Mouse (Mus musculus) gastrocnemius, adult 2 months (tissue): ENCODE data around the gene Cops2. TPM values are rescaled to one million over a fixed set of nuclear protein-coding genes. Genes with fewer than 3 reads are reported as not detected.

Experiments
- DNase-seq: peaks from one replicate; pipeline ENCODE4 v3.0.0; 2022
- H3K27ac ChIP-seq: fragments of 200-600 bp; 2 replicates; pipeline ENCODE4 v1.8.1; 2022; ENCODE audit warnings: mild to moderate bottlenecking
- H3K4me3 ChIP-seq: fragments of 200-600 bp; 2 replicates; pipeline ENCODE4 v1.8.1; 2022; ENCODE audit warnings: mild to moderate bottlenecking, moderate library complexity
- CTCF ChIP-seq: fragments of 200-600 bp; IDR thresholded peaks from 2 replicates; pipeline ENCODE4 v1.8.1; 2022; ENCODE audit warnings: antibody characterized with exemption, mild to moderate bottlenecking, moderate library complexity
- intact Hi-C: fragments of 180-260 bp; cut with DNase I; formaldehyde crosslinking; loops from one replicate; pipeline ENCODE4 v1.15.1; 2025
- total RNA-seq, 2 experiments: library from RNA; stranded (reverse); gene quantifications; 2 replicates each; pipeline ENCODE4 v1.2.3; 2021

Gene Cops2
- total RNA-seq, 2 experiments from 2014 or later, result 109 to 116 TPM

DNA sequence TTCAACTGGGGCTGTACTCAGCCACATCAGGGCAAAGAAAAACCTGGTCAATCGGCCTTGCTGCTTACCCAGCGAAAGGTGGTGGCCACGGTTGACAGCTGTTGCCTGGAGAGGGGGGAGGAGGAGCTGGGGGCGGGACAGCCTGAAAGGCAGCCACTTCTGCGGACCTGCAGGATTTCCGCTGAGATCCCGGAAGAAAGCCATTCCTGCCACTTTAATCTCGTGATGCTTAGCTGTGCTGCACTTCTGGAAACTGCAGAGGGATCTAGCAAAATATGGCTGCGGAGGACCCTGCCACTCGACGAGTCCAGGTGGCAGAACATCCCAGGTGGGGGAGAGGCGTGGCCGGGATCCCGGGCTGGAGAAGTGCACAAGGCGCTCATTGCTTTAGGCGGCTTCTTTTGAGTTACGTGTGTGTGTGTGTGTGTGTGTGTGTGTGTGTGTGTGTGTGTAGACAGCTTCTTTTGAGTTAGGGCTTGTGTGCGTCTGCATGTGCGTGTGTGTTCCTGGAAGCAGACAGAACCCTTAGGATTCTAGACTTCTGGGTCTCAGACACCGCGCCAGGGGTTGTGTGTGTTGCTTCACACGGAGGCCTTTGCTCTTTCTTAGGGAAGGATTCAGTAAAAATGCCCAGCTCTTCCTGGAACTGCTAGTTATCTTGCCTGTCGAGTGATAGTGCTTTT is 7.3 kb upstream of the Cops2 start:
- intact Hi-C loops, result no loop called here
- peak overlapping the region; percentile 73 for H3K4me3 ChIP-seq
- H3K27ac ChIP-seq, result peak overlapping the region; percentile 61; the same call in 1 of the 2 replicates
- TF ChIP-seq CTCF, result no peak
- DNase-seq, result peak; percentile 72

GRCm38 (mm10) chr2:125865585-125865984 is 6.6 kb upstream of the Cops2 start:
- no peak for TF ChIP-seq CTCF
- Histone ChIP-seq H3K27ac (peak overlapping the region; percentile 61; the same call in 1 of the 2 replicates), H3K4me3 (peak overlapping the region; percentile 73)
- intact Hi-C loops, result no loop called here
- no peak for DNase-seq

- no peak for DNase-seq
- Histone ChIP-seq H3K27ac (no peak overlapping the region), H3K4me3 (no peak overlapping the region)
- intact Hi-C loops, result no loop called here
- TF ChIP-seq CTCF, result no peak
Observed at GRCm38 (mm10) chr2:125864551-125864950, 5.6 kb upstream of the Cops2 start.

DNA sequence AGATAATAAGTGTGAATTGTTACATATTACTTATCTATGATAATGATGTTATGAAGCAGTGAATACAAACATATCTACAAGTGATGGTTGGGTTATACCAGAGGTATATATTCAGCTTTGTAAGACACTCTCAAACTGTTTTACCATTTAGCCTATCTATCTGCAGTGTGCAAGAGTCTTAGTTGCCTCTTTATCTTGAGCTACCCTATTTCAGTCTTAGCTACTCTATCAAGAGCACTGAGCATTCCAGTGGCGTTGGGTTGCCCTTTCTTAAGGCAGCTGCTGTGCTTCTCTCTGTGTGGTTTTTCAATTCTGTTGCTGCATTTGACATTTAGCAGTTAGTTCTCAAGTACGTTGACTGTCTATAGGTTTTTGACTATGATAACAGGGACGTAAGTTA is 4.9 kb upstream of the Cops2 start:
- Histone ChIP-seq H3K4me3 (no peak overlapping the region), H3K27ac (no peak overlapping the region)
- no peak for DNase-seq
- intact Hi-C loops, result no loop called here
- no peak for TF ChIP-seq CTCF

DNA sequence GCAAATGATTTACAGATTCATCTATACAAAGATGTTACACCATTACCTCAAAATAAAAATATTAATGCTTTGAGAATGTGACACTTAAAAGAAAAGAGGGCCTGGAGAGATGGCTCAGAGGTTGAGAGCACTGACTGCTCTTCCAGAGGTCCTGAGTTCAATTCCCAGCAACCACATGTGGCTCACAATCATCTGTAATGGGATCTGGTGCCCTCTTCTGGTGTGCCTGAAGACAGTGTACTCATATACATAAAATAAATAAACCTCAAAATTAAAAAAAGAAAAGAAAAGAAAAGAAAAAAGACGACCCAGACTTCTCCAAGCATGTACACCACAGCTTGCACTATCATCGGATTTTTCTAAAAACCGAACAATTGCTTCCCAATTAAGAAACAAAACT is 1.2 kb downstream of the Cops2 start:
- TF ChIP-seq CTCF, result no peak
- intact Hi-C loops, result loop anchor here (5.0 kb wide), 1 partner anchor 75 kb away; the partner anchor contains the start of gene Secisbp2l
- H3K4me3 ChIP-seq, result peak overlapping the region; percentile 81
- 0 out of 2 replicates have a peak overlapping the region, but pooled peaks have one; percentile 88 for H3K27ac ChIP-seq
- no peak for DNase-seq

GRCm38 (mm10) chr2:125851237-125851636 is 7.7 kb downstream of the Cops2 start:
- H3K4me3 ChIP-seq, result no peak overlapping the region
- DNase-seq, result no peak
- H3K27ac ChIP-seq, result no peak overlapping the region
- no peak for TF ChIP-seq CTCF
- intact Hi-C loops, result no loop called here

DNA sequence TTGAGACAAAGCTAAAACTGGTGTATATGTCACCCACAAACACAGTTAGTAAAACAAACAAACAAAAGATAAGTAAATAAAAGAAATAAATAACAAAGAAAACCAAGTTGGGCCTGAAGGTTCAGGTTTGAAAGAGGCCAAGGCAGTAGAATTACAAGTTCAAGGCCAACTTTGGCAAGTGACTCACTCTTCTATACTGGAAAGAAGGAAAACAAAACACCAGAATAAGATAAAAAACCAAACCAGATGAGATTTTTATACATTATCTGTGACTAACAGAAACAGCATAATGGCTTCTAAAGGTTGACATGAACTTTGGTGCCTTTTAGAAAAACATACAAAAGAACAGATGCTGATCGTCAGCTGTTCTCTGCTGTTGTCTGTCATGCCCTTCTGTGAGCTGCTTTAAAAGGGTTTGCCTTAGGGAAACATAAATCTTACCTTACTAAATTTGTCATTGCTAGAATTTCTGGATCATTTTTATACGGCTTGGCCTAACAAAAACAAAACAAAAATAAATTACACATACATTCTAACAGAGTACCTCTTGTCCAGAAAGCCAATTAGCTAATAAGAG is 20.1 kb downstream of the Cops2 start:
- intact Hi-C loops, result no loop called here
- H3K4me3 ChIP-seq, result no peak overlapping the region
- TF ChIP-seq CTCF, result no peak

DNA sequence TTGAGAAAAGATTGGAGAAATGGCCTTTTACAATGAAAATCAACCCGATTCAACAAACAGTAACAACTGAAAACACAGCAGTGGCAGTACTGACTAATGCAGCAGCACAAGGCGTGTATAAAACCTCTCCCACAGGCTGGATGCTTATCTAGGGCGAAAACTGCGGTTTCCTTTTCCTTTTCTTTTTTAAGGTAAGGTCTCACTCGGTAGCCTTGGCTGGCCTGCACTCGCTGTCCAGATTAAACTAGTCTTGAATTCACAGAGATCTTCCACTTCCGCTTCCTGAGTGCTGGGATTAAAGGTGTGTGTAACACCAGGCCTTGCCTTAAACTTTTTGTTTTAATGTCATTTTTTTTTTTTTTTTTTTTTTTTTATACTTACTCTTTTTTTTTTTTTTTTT is 20.8 kb downstream of the Cops2 start:
- no peak for DNase-seq
- H3K4me3 ChIP-seq, result no peak overlapping the region
- intact Hi-C loops, result no loop called here
- H3K27ac ChIP-seq, result no peak overlapping the region
- TF ChIP-seq CTCF, result no peak

More for the DNA sequence above, 20.1 kb downstream of the Cops2 start:
- DNase-seq, result no peak
- H3K27ac ChIP-seq, result no peak overlapping the region

DNA sequence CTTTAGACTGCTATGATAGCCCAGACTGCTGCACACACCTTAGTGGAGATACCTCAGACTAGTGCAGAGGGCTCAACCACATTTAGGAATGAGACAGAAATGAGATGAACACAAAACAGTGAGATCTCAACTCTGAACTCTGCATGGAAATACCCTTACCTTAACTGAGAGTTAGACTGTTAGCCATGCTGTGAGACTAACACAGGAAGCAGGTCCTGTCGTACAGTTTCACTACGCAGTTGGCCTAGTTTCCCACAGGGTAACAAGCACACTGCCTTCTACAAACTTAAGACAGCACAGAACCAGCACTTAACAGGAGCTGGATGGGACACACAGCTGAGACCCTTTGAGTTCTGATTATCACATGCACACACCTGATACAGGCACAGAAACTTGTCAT is 29.0 kb downstream of the Cops2 start:
- Histone ChIP-seq H3K27ac (no peak overlapping the region), H3K4me3 (no peak overlapping the region)
- intact Hi-C loops, result no loop called here

DNA sequence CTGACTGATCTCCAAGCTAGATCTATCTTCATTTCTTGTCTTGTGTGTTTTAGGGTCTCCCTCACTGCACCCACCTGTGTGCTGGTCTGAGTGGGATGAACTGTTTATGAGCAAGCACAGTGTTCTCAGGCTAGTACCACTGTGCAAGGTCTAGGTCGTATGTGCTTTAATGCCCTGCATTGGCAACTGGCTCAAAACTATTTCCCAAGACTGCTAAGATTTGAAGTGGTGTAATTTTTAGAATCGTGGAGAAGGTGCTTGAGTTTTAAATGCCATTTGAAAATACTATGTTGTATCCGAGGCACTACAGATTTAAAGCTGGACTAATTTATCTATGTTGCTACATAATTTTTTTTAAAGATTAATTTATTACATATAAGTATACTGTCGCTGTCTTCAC is 31.0 kb downstream of the Cops2 start:
- Histone ChIP-seq H3K4me3 (no peak overlapping the region), H3K27ac (no peak overlapping the region)
- no peak for DNase-seq
- no peak for TF ChIP-seq CTCF
- intact Hi-C loops, result no loop called here

More for the DNA sequence above, 29.0 kb downstream of the Cops2 start:
- TF ChIP-seq CTCF, result no peak
- no peak for DNase-seq

- no peak overlapping the region for H3K4me3 ChIP-seq
- TF ChIP-seq CTCF, result no peak
- intact Hi-C loops, result no loop called here
- no peak for DNase-seq
- no peak overlapping the region for H3K27ac ChIP-seq
Observed at GRCm38 (mm10) chr2:125826201-125826600, 32.7 kb downstream of the Cops2 start.

DNA sequence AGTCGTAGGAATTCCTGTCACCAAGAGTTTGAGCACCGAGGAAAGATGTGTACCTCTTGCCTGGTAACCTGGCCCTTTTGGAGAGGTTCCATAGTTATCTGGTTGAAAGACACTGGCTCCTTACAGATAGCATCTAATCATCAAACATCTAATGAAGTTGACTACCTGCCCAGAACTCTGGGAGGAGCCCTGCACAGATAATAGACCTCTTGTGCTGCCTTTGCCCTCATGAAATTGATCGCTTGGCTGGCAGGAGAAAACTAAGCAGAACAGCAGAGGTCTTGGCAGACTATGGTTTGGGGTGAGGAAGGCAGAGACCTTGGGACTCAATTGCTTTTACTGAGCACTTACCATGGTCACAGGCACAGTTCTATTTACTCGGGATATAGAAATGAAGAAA is 38.5 kb downstream of the Cops2 start:
- no peak for DNase-seq
- TF ChIP-seq CTCF, result no peak
- no peak overlapping the region for H3K4me3 ChIP-seq
- intact Hi-C loops, result no loop called here
- H3K27ac ChIP-seq, result no peak overlapping the region

GRCm38 (mm10) chr2:125813972-125814595 is 44.9 kb downstream of the Cops2 start:
- H3K4me3 ChIP-seq, result no peak overlapping the region
- H3K27ac ChIP-seq, result no peak overlapping the region
- intact Hi-C loops, result no loop called here
- TF ChIP-seq CTCF, result no peak
- no peak for DNase-seq
